In the genomic region with DNA sequence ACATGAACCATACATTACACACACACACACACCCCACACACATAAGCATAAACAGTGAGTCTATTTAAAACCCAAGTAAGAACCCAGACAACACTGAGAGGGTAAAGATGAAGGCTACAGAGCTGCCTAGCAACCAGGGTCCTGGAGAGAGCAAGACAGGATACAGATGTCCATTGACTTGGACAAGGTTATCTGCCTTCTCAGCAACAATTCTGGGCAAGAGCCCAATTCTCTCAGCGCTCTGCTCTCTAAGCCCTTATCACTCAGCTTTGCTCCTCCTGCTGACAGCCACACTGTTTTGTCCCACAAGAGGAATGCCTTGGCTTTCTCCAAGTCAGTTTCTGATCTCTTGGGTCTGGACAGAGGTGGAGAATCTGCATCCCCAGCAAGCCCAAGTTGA, we compare ENCODE assay signal across 14 mouse cellular contexts. TPM values are rescaled to one million over a fixed set of nuclear protein-coding genes. Genes with fewer than 3 reads are reported as not detected.
DNase-seq lines count a peak whose midpoint lies in the region; ATAC-seq lines count a peak whose summit lies in the region.
"Had no signal": no experiment of that assay in that cellular context is flagged by ENCODE, and none has a peak within 500 bp of the region (broad histone marks: within the 10 kb centered on the region; RNA-seq: fewer than 3 reads in every experiment).

No protein-coding gene starts in this region.

- DNase-seq in adrenal gland, postnatal 10 days, result peak; percentile 61
- no peak for DNase-seq in adrenal gland, adult 18-20 months (ENCODE audit: low spot score in 2 of 2)
- peak; percentile 57 for DNase-seq in testis, postnatal 10 days (ENCODE audit: low spot score)
- DNase-seq in Muller cell, postnatal 12 days (ENCODE audit: inconsistent ontology term), result no peak
- no peak for DNase-seq in layer of hippocampus, adult 8-10 months (ENCODE audit: low spot score in 2 of 2)
- DNase-seq: cerebellum, postnatal 10 days had no signal

- no peaks in the 10 kb centered on the region for H3K27me3 ChIP-seq in megakaryocyte, embryonic 14.5 days (replicated peaks)
- no peaks in the 10 kb centered on the region for H3K27me3 ChIP-seq in kidney, embryonic 16.5 days (ENCODE audit: insufficient read depth, low read length)

- no peak for ATAC-seq in megakaryocyte, adult 5-6 weeks (ENCODE audit: poor library complexity, severe bottlenecking)
- peak; percentile 54; the same call in 1 of the 2 replicates for ATAC-seq in kidney, embryonic 16.5 days (ENCODE audit: low FRiP score, low TSS enrichment)

- no peak overlapping the region for H3K4me2 ChIP-seq in kidney, embryonic 16.5 days (replicated peaks; ENCODE audit: low read depth, low read length)
- H3K4me2 ChIP-seq: midbrain, embryonic 11.5 days had no signal

- peak overlapping the region; percentile 3 for H3K4me3 ChIP-seq in megakaryocyte, embryonic 14.5 days (replicated peaks)
- no peak overlapping the region for H3K4me3 ChIP-seq in kidney, embryonic 16.5 days (ENCODE audit: low read length)
- H3K4me3 ChIP-seq: forebrain, embryonic 10.5 days; heart, adult 2 months had no signal

- peaks cover 90% of the 10 kb centered on the region for H3K36me3 ChIP-seq in megakaryocyte, embryonic 14.5 days (replicated peaks; ENCODE audit: low read length)
- H3K36me3 ChIP-seq in kidney, embryonic 16.5 days (ENCODE audit: insufficient read depth, low read length), result no peaks in the 10 kb centered on the region
- H3K36me3 ChIP-seq: forebrain, embryonic 10.5 days had no signal

- peaks cover 90% of the 10 kb centered on the region for H3K4me1 ChIP-seq in megakaryocyte, embryonic 14.5 days
- no peaks in the 10 kb centered on the region for H3K4me1 ChIP-seq in kidney, embryonic 16.5 days (ENCODE audit: insufficient read depth, low read length)
- H3K4me1 ChIP-seq: forebrain, embryonic 10.5 days had no signal

- WGBS in kidney, embryonic 16.5 days, result 53% methylated on average over 1 of the region's 1 CpGs

- no peaks in the 10 kb centered on the region for H3K9me3 ChIP-seq in megakaryocyte, embryonic 14.5 days
- no peaks in the 10 kb centered on the region for H3K9me3 ChIP-seq in kidney, embryonic 16.5 days (ENCODE audit: low read length)
- H3K9me3 ChIP-seq: forebrain, embryonic 10.5 days had no signal

- no peak overlapping the region for H3K9ac ChIP-seq in kidney, embryonic 16.5 days (replicated peaks; ENCODE audit: low read length)

- H3K27ac ChIP-seq in kidney, embryonic 16.5 days (ENCODE audit: low read length), result no peak overlapping the region
- H3K27ac ChIP-seq: forebrain, embryonic 10.5 days; heart, adult 2 months had no signal

RNA-seq across cellular contexts. Expression of a gene that starts 9.7 kb away (rescaled TPM):
- 10 to 100 TPM; 69.2 to 71.5 TPM for total RNA-seq in adrenal gland, postnatal 10 days (2021)
- total RNA-seq in adrenal gland, adult 18-20 months (2021), result 10 to 100 TPM; 75.6 to 81.7 TPM
- polyA plus RNA-seq in megakaryocyte, embryonic 14.5 days (2012; ENCODE audit: insufficient read depth, low replicate concordance), result 15.3 and 57.1 TPM in 2 replicates
- total RNA-seq in megakaryocyte, adult 5-6 weeks (2015), result 49.3 and 54.0 TPM in 2 replicates
- total RNA-seq in megakaryocyte, adult 5-6 weeks (2017), result 190 and 209 TPM in 2 replicates
- polyA plus RNA-seq in kidney, embryonic 16.5 days (2015; fragmentation: Nextera tagmentation; extraction: Ambion mirVana), result 81.2 and 85.3 TPM in 2 replicates
- total RNA-seq in layer of hippocampus, adult 8-10 months (2022), result 10 to 100 TPM; 68.3 to 71.7 (median 70.8) TPM

RNA-seq across cellular contexts. Expression of a gene that starts 27.8 kb away (rescaled TPM):
- not detected for total RNA-seq in adrenal gland, postnatal 10 days (2021)
- not detected for total RNA-seq in adrenal gland, adult 18-20 months (2021)
- not detected in 2 replicates for polyA plus RNA-seq in megakaryocyte, embryonic 14.5 days (2012; ENCODE audit: insufficient read depth, low replicate concordance)
- total RNA-seq in megakaryocyte, adult 5-6 weeks (2015), result not detected in 2 replicates
- not detected in 2 replicates for total RNA-seq in megakaryocyte, adult 5-6 weeks (2017)
- polyA plus RNA-seq in kidney, embryonic 16.5 days (2015; fragmentation: Nextera tagmentation; extraction: Ambion mirVana), result 1.5 and 1.8 TPM in 2 replicates
- not detected for total RNA-seq in layer of hippocampus, adult 8-10 months (2022)
- total RNA-seq: heart, adult 2 months; layer of hippocampus, postnatal 10 days had no signal
- polyA plus RNA-seq: heart, adult 2 months had no signal

RNA-seq across cellular contexts. Expression of a gene that starts 37.0 kb away (rescaled TPM):
- under 1 TPM; 0.36 to 0.45 TPM for total RNA-seq in adrenal gland, postnatal 10 days (2021)
- under 1 TPM; 0.13 to 0.16 TPM for total RNA-seq in adrenal gland, adult 18-20 months (2021)
- 5.9 TPM in 2 replicates for polyA plus RNA-seq in megakaryocyte, embryonic 14.5 days (2012; ENCODE audit: insufficient read depth, low replicate concordance)
- total RNA-seq in megakaryocyte, adult 5-6 weeks (2015), result 4.0 TPM in 2 replicates
- total RNA-seq in megakaryocyte, adult 5-6 weeks (2017), result 3.6 and 5.3 TPM in 2 replicates
- 0.32 and 0.36 TPM in 2 replicates for polyA plus RNA-seq in kidney, embryonic 16.5 days (2015; fragmentation: Nextera tagmentation; extraction: Ambion mirVana)
- under 1 TPM in 3 of 4 experiments, not detected in 1; 0.31 to 0.55 (median 0.33) TPM for total RNA-seq in layer of hippocampus, adult 8-10 months (2022)

RNA-seq across cellular contexts. Expression of a gene that starts 41.7 kb away (rescaled TPM):
- under 1 TPM; 0.39 to 0.45 TPM for total RNA-seq in adrenal gland, postnatal 10 days (2021)
- not detected for total RNA-seq in adrenal gland, adult 18-20 months (2021)
- polyA plus RNA-seq in megakaryocyte, embryonic 14.5 days (2012; ENCODE audit: insufficient read depth, low replicate concordance), result not detected in 2 replicates
- 1.2 and 2.7 TPM in 2 replicates for total RNA-seq in megakaryocyte, adult 5-6 weeks (2015)
- 4.3 and 6.8 TPM in 2 replicates for total RNA-seq in megakaryocyte, adult 5-6 weeks (2017)
- 0.64 TPM in 1 of 2 replicates, not detected in the other for polyA plus RNA-seq in kidney, embryonic 16.5 days (2015; fragmentation: Nextera tagmentation; extraction: Ambion mirVana)
- total RNA-seq in layer of hippocampus, adult 8-10 months (2022), result under 1 TPM in 1 of 4 experiments, not detected in 3; 0.50 TPM
- total RNA-seq: heart, adult 2 months; layer of hippocampus, postnatal 10 days had no signal
- polyA plus RNA-seq: heart, adult 2 months; midbrain, embryonic 11.5 days; neural tube, embryonic 14.5 days had no signal

Comparison
In these comparisons a context has a peak if more than half of its experiments do, and no peak if none do; other contexts are left out.
1. DNase-seq: peak in adrenal gland, postnatal 10 days (single experiment) and testis, postnatal 10 days (single experiment); none in adrenal gland, adult 18-20 months (0 of 2), Muller cell, postnatal 12 days (single experiment) and layer of hippocampus, adult 8-10 months (0 of 2).